Mouse (Mus musculus) liver, postnatal 0 days (tissue): Measurements from ENCODE around the gene Kcna2. TPM values are rescaled to one million over a fixed set of nuclear protein-coding genes. Genes with fewer than 3 reads are reported as not detected.

Experiments used
- ATAC-seq: fragments of 200-750 bp; cut with Nextera tagmentation; 2 replicates; pipeline ENCODE4 v1.8.0; 2017; ENCODE audit warnings: mild to moderate bottlenecking, moderate library complexity
- DNase-seq: peaks from one replicate; pipeline ENCODE4 v3.0.0-alpha.2; 2016
- H3K27ac ChIP-seq: fragments of 300-500 bp; sonication (generic); 2 replicates; pipeline ENCODE4 v1.5.1; 2014; ENCODE audit warnings: antibody characterized with exemption, moderate library complexity, mild to moderate bottlenecking, low read depth
- H3K27me3 ChIP-seq: fragments of 300-500 bp; sonication (generic); 2 replicates; pipeline ENCODE4 v1.6.1; 2014; ENCODE audit warnings: low read length, control low read depth, mixed read lengths; ENCODE audit not compliant: insufficient read depth
- H3K36me3 ChIP-seq: fragments of 300-500 bp; sonication (generic); replicated peaks from 2 replicates; pipeline ENCODE4 v1.6.1; 2014; ENCODE audit warnings: mild to moderate bottlenecking, control low read depth, low read length, moderate library complexity, mixed read lengths; ENCODE audit not compliant: insufficient read depth
- H3K4me1 ChIP-seq: fragments of 300-500 bp; sonication (generic); 2 replicates; pipeline ENCODE4 v1.6.1; 2014; ENCODE audit warnings: antibody characterized with exemption, mild to moderate bottlenecking, control low read depth; ENCODE audit not compliant: insufficient read depth
- H3K4me2 ChIP-seq: fragments of 300-500 bp; sonication (generic); 2 replicates; pipeline ENCODE4 v1.6.1; 2014; ENCODE audit warnings: low read depth, mild to moderate bottlenecking, low read length, moderate library complexity, mixed read lengths
- H3K4me3 ChIP-seq: fragments of 300-500 bp; sonication (generic); 2 replicates; pipeline ENCODE4 v1.5.1; 2014; ENCODE audit warnings: low read depth, low read length
- H3K9ac ChIP-seq: fragments of 300-500 bp; sonication (generic); replicated peaks from 2 replicates; pipeline ENCODE4 v1.6.1; 2014; ENCODE audit warnings: mild to moderate bottlenecking, moderate library complexity
- H3K9me3 ChIP-seq: fragments of 300-500 bp; sonication (generic); 2 replicates; pipeline ENCODE4 v1.6.1; 2016; ENCODE audit warnings: mild to moderate bottlenecking, control low read depth, low read length, mixed read lengths
- CTCF ChIP-seq: sonication (generic); IDR thresholded peaks from 2 replicates; pipeline ENCODE4 v1.5.1; 2016; ENCODE audit warnings: antibody characterized with exemption, low read depth
- EP300 ChIP-seq: IDR thresholded peaks from 2 replicates; pipeline ENCODE4 v1.6.1; 2016; ENCODE audit warnings: antibody characterized with exemption, low read depth, mild to moderate bottlenecking
- WGBS: fragments of 180-500 bp; shearing (Covaris S2); extraction: QIAGEN DNeasy Blood & Tissue Kit; methylation state at CpG from one replicate; pipeline ENCODE4 v1.1.7; 2014; ENCODE audit not compliant: insufficient replicate concordance; 5-methylcytosine and 5-hydroxymethylcytosine counted together
- polyA plus RNA-seq: library from polyadenylated mRNA; unstranded; fragments of >200 nt; fragmentation: Nextera tagmentation; extraction: Ambion mirVana; gene quantifications from 2 replicates; pipeline ENCODE4 v1.2.1, GENCODE M21; 2015

Kcna2 gene
- polyA plus RNA-seq, 1 experiment from 2014 or later: 0.11 TPM

- no peak overlapping the region for H3K9ac ChIP-seq
- WGBS: 66% methylated on average over 2 of the region's 2 CpGs
- ATAC-seq (no peak), DNase-seq (no peak)
- no peaks in the 10 kb centered on the region for H3K9me3 ChIP-seq
- H3K4me2 ChIP-seq: no peak overlapping the region
- H3K4me3 ChIP-seq: no peak overlapping the region
- no peak for TF ChIP-seq EP300
- peak; percentile 17; the same call in 1 of the 2 replicates for TF ChIP-seq CTCF
- no peaks in the 10 kb centered on the region for H3K36me3 ChIP-seq
- no peak overlapping the region for H3K27ac ChIP-seq
- no peaks in the 10 kb centered on the region for H3K4me1 ChIP-seq
- H3K27me3 ChIP-seq: no peaks in the 10 kb centered on the region
Measured at GRCm38 (mm10) chr3:107073863-107074262, 27.1 kb upstream of the Kcna2 start.

GRCm38 (mm10) chr3:107075705-107076104 lies 25.2 kb upstream of the Kcna2 start:
- WGBS: 65% methylated on average over 1 of the region's 1 CpGs
- ATAC-seq: no peak

GRCm38 (mm10) chr3:107076658-107077057 lies 24.3 kb upstream of the Kcna2 start:
- Histone ChIP-seq H3K4me3 (no peak overlapping the region), H3K9me3 (no peaks in the 10 kb centered on the region), H3K27ac (no peak overlapping the region), H3K36me3 (no peaks in the 10 kb centered on the region), H3K4me1 (no peaks in the 10 kb centered on the region), H3K9ac (no peak overlapping the region), H3K27me3 (no peaks in the 10 kb centered on the region), H3K4me2 (no peak overlapping the region)
- 67% methylated on average over 3 of the region's 3 CpGs for WGBS
- DNase-seq (no peak), ATAC-seq (no peak)
- TF ChIP-seq EP300 (no peak), CTCF (no peak)

More at GRCm38 (mm10) chr3:107075705-107076104, 25.2 kb upstream of the Kcna2 start:
- H3K9ac ChIP-seq: no peak overlapping the region
- no peaks in the 10 kb centered on the region for H3K4me1 ChIP-seq
- no peak for DNase-seq
- TF ChIP-seq EP300: no peak
- TF ChIP-seq CTCF: no peak
- no peaks in the 10 kb centered on the region for H3K27me3 ChIP-seq
- H3K9me3 ChIP-seq: no peaks in the 10 kb centered on the region
- no peaks in the 10 kb centered on the region for H3K36me3 ChIP-seq
- H3K27ac ChIP-seq: no peak overlapping the region
- no peak overlapping the region for H3K4me3 ChIP-seq
- no peak overlapping the region for H3K4me2 ChIP-seq

- Histone ChIP-seq H3K27me3 (no peaks in the 10 kb centered on the region), H3K9me3 (no peaks in the 10 kb centered on the region), H3K36me3 (no peaks in the 10 kb centered on the region), H3K4me1 (no peaks in the 10 kb centered on the region), H3K27ac (no peak overlapping the region), H3K9ac (no peak overlapping the region), H3K4me2 (no peak overlapping the region), H3K4me3 (no peak overlapping the region)
- WGBS: 78% methylated on average over 2 of the region's 2 CpGs
- no peak for ATAC-seq
- no peak for DNase-seq
- TF ChIP-seq CTCF: no peak
- TF ChIP-seq EP300: no peak
Measured at GRCm38 (mm10) chr3:107077101-107077500, 23.8 kb upstream of the Kcna2 start.

- Histone ChIP-seq H3K27ac (no peak overlapping the region), H3K36me3 (no peaks in the 10 kb centered on the region), H3K4me1 (no peaks in the 10 kb centered on the region), H3K9me3 (no peaks in the 10 kb centered on the region), H3K9ac (no peak overlapping the region), H3K4me2 (no peak overlapping the region), H3K4me3 (no peak overlapping the region), H3K27me3 (no peaks in the 10 kb centered on the region)
- WGBS: 54% methylated on average over 3 of the region's 3 CpGs
- DNase-seq (no peak), ATAC-seq (no peak)
- TF ChIP-seq EP300 (no peak), CTCF (no peak)
Measured at GRCm38 (mm10) chr3:107080803-107081202, 20.1 kb upstream of the Kcna2 start.

- Histone ChIP-seq H3K4me1 (no peaks in the 10 kb centered on the region), H3K4me3 (no peak overlapping the region), H3K27ac (no peak overlapping the region), H3K4me2 (no peak overlapping the region), H3K9ac (no peak overlapping the region), H3K36me3 (no peaks in the 10 kb centered on the region), H3K27me3 (no peaks in the 10 kb centered on the region), H3K9me3 (no peaks in the 10 kb centered on the region)
- DNase-seq (no peak), ATAC-seq (no peak)
- TF ChIP-seq EP300: no peak
- TF ChIP-seq CTCF: peak; percentile 50
- 30% methylated on average over 3 of the region's 3 CpGs for WGBS
Measured at GRCm38 (mm10) chr3:107081227-107081626, 19.7 kb upstream of the Kcna2 start.

GRCm38 (mm10) chr3:107084586-107084985 lies 16.4 kb upstream of the Kcna2 start:
- Histone ChIP-seq H3K36me3 (no peaks in the 10 kb centered on the region), H3K27me3 (no peaks in the 10 kb centered on the region), H3K27ac (no peak overlapping the region), H3K9me3 (no peaks in the 10 kb centered on the region), H3K4me1 (no peaks in the 10 kb centered on the region), H3K9ac (no peak overlapping the region), H3K4me3 (no peak overlapping the region), H3K4me2 (no peak overlapping the region)
- DNase-seq: no peak
- TF ChIP-seq CTCF: no peak
- no peak for TF ChIP-seq EP300
- ATAC-seq: no peak
- 49% methylated on average over 3 of the region's 3 CpGs for WGBS
